Mouse (Mus musculus) bone marrow macrophage, adult 2 months (primary cell): ENCODE measurements around the gene Aldh4a1. TPM values are rescaled to one million over a fixed set of nuclear protein-coding genes. Genes with fewer than 3 reads are reported as not detected.

Experiments used
- H3K27ac ChIP-seq: 2 replicates; pipeline ENCODE4 v1.5.1; 2012; ENCODE audit warnings: low read depth, low read length; ENCODE audit not compliant: insufficient read depth
- H3K4me1 ChIP-seq: 2 replicates; pipeline ENCODE4 v1.6.1; 2012; ENCODE audit warnings: low read length; ENCODE audit not compliant: control insufficient read depth, insufficient read depth
- H3K4me3 ChIP-seq: 2 replicates; pipeline ENCODE4 v1.5.1; 2012; ENCODE audit warnings: mild to moderate bottlenecking, low read length, moderate library complexity; ENCODE audit not compliant: insufficient read depth
- CTCF ChIP-seq: IDR thresholded peaks from 2 replicates; pipeline ENCODE4 v1.5.1; 2012; ENCODE audit warnings: low read depth, mild to moderate bottlenecking, low read length, moderate library complexity
- POLR2A ChIP-seq: IDR thresholded peaks from 2 replicates; pipeline ENCODE4 v1.6.1; 2012; ENCODE audit warnings: mild to moderate bottlenecking, low read depth, low read length, borderline replicate concordance
- polyA plus RNA-seq: library from polyadenylated mRNA; stranded (reverse); fragments of >200 nt; gene quantifications from 2 replicates; pipeline ENCODE4 v1.2.4, GENCODE M21; 2012; ENCODE audit not compliant: missing spikeins, insufficient read depth, insufficient read length

Gene Aldh4a1
- polyA plus RNA-seq, 1 experiment = 13.8 TPM

GRCm38 (mm10) chr4:139589351-139590027, 33.2 kb upstream of the Aldh4a1 start:
- TF ChIP-seq POLR2A (no peak), CTCF (no peak)
- Histone ChIP-seq H3K4me3 (no peak overlapping the region), H3K27ac (no peak overlapping the region), H3K4me1 (peaks cover 29% of the 10 kb centered on the region)

- TF ChIP-seq POLR2A (no peak), CTCF (no peak)
- no peak overlapping the region for H3K27ac ChIP-seq
- no peak overlapping the region for H3K4me3 ChIP-seq
- H3K4me1 ChIP-seq = peaks cover 27% of the 10 kb centered on the region
Measured at GRCm38 (mm10) chr4:139590446-139590845, 32.2 kb upstream of the Aldh4a1 start.

GRCm38 (mm10) chr4:139592895-139593294, 29.8 kb upstream of the Aldh4a1 start:
- H3K4me3 ChIP-seq = no peak overlapping the region
- H3K4me1 ChIP-seq = peaks cover 19% of the 10 kb centered on the region
- TF ChIP-seq CTCF (no peak), POLR2A (no peak)
- H3K27ac ChIP-seq = no peak overlapping the region

- Histone ChIP-seq H3K4me3 (no peak overlapping the region), H3K27ac (no peak overlapping the region), H3K4me1 (peaks cover 23% of the 10 kb centered on the region)
- TF ChIP-seq CTCF (no peak), POLR2A (no peak)
Measured at GRCm38 (mm10) chr4:139593383-139593782, 29.3 kb upstream of the Aldh4a1 start.

GRCm38 (mm10) chr4:139594062-139594461, 28.6 kb upstream of the Aldh4a1 start:
- H3K4me3 ChIP-seq = no peak overlapping the region
- no peak overlapping the region for H3K27ac ChIP-seq
- H3K4me1 ChIP-seq = peaks cover 24% of the 10 kb centered on the region
- TF ChIP-seq CTCF = no peak
- TF ChIP-seq POLR2A = no peak

GRCm38 (mm10) chr4:139596715-139597114, 26.0 kb upstream of the Aldh4a1 start:
- H3K4me3 ChIP-seq = no peak overlapping the region
- TF ChIP-seq CTCF = no peak
- no peak for TF ChIP-seq POLR2A
- no peak overlapping the region for H3K27ac ChIP-seq
- peaks cover 46% of the 10 kb centered on the region for H3K4me1 ChIP-seq

GRCm38 (mm10) chr4:139597286-139598284, 25.1 kb upstream of the Aldh4a1 start:
- TF ChIP-seq CTCF (no peak), POLR2A (no peak)
- H3K4me1 ChIP-seq = peaks cover 53% of the 10 kb centered on the region
- H3K4me3 ChIP-seq = no peak overlapping the region
- peak overlapping the region; percentile 92 for H3K27ac ChIP-seq

- Histone ChIP-seq H3K4me3 (peak overlapping the region; percentile 37), H3K27ac (peak overlapping the region; percentile 92), H3K4me1 (peaks cover 59% of the 10 kb centered on the region)
- TF ChIP-seq CTCF = no peak
- no peak for TF ChIP-seq POLR2A
Measured at GRCm38 (mm10) chr4:139598356-139598755, 24.3 kb upstream of the Aldh4a1 start.

GRCm38 (mm10) chr4:139598950-139599518, 23.6 kb upstream of the Aldh4a1 start:
- peak overlapping the region; percentile 92 for H3K27ac ChIP-seq
- H3K4me3 ChIP-seq = peak overlapping the region; percentile 48
- no peak for TF ChIP-seq CTCF
- no peak for TF ChIP-seq POLR2A
- peaks cover 60% of the 10 kb centered on the region for H3K4me1 ChIP-seq
